Mouse (Mus musculus) embryonic facial prominence, embryonic 10.5 days (tissue): ENCODE results near the gene Smarca2. TPM values are rescaled to one million over a fixed set of nuclear protein-coding genes. Genes with fewer than 3 reads are reported as not detected.
A peak's percentile ranks its signal among the peaks of the same experiment; 100 is the strongest.

ENCODE experiments used
- DNase-seq: peaks from one replicate; pipeline ENCODE4 v3.0.0-alpha.2; 2017; ENCODE audit warnings: low spot score
- H3K27ac ChIP-seq: fragments of 300-500 bp; sonication (generic); replicated peaks from 2 replicates; pipeline ENCODE4 v1.5.1; 2016; ENCODE audit warnings: mild to moderate bottlenecking
- H3K27me3 ChIP-seq: fragments of 300-500 bp; sonication (generic); replicated peaks from 2 replicates; pipeline ENCODE4 v1.6.1; 2016; ENCODE audit warnings: low read depth, mild to moderate bottlenecking; ENCODE audit not compliant: poor library complexity, severe bottlenecking
- H3K36me3 ChIP-seq: fragments of 300-500 bp; sonication (generic); replicated peaks from 2 replicates; pipeline ENCODE4 v1.6.1; 2016; ENCODE audit warnings: mild to moderate bottlenecking, moderate library complexity
- H3K4me1 ChIP-seq: fragments of 300-500 bp; sonication (generic); 2 replicates; pipeline ENCODE4 v1.6.1; 2016
- H3K4me3 ChIP-seq: fragments of 300-500 bp; sonication (generic); 2 replicates; pipeline ENCODE4 v1.5.1; 2016; ENCODE audit warnings: mild to moderate bottlenecking, moderate library complexity
- H3K9me3 ChIP-seq: fragments of 300-500 bp; sonication (generic); 2 replicates; pipeline ENCODE4 v1.6.1; 2016; ENCODE audit warnings: mild to moderate bottlenecking
- WGBS: fragments of 180-500 bp; shearing (Covaris S2); methylation state at CpG from one replicate; pipeline ENCODE4 v1.1.7; 2016; 5-methylcytosine and 5-hydroxymethylcytosine counted together
- polyA plus RNA-seq: library from polyadenylated mRNA; unstranded; fragments of >200 nt; fragmentation: Nextera tagmentation; extraction: Ambion mirVana; gene quantifications from 2 replicates; pipeline ENCODE4 v1.2.1, GENCODE M21; 2016

Gene Smarca2
- polyA plus RNA-seq, 1 experiment from 2014 or later: 49.0 TPM

DNA sequence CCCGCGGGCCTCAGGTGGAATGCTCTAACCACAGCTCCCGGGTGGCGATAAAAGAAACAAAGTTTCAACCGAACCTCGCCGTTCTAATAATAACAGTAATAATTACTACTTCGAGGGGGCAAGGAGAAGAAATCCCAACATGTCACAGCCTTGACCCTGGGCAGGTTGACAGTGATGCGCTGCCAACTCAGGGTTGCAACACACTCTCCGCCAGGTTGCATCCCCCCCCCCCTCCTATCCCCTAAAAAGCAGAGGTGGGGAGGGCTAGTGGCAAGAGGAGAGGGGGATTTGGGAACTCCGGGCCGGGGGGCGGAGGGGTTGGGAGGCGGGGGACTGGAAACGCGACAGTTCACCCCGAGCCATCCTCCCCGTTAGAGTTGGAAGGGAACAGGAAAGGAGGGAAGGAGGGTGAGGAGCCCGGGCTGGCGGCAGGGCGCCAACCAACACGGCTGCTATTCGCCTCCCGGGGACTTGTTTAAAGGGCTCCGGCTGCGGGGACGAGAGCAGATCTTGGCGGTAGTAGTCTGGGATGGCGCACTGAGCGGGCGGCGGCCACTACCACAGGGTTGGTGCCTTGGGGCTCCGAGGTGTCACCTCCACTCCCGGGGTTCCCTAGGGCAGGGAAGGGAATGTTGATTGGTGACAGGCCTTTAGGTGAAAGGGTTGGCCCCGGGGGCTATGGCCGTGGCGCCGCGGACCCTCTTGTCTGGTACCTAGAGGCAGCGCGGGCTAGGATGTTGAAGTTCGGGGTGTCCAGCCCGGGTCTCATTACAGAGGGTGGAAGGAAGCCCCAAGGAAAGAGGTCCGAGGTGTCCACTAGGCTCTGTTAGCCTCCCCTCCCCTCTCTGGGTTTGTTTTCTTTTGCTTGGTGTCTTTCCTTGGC is 829 bp downstream of the Smarca2 start:
- peaks cover 79% of the 10 kb centered on the region for H3K27me3 ChIP-seq
- H3K36me3 ChIP-seq: no peaks in the 10 kb centered on the region
- H3K4me3 ChIP-seq: peak overlapping the region; percentile 79
- H3K27ac ChIP-seq: peak overlapping the region; percentile 35; the same call in 1 of the 2 replicates
- DNase-seq: peak; percentile 70
- no peaks in the 10 kb centered on the region for H3K9me3 ChIP-seq
- WGBS: under 1% methylated on average over 44 of the region's 44 CpGs
- peaks cover 43% of the 10 kb centered on the region for H3K4me1 ChIP-seq

DNA sequence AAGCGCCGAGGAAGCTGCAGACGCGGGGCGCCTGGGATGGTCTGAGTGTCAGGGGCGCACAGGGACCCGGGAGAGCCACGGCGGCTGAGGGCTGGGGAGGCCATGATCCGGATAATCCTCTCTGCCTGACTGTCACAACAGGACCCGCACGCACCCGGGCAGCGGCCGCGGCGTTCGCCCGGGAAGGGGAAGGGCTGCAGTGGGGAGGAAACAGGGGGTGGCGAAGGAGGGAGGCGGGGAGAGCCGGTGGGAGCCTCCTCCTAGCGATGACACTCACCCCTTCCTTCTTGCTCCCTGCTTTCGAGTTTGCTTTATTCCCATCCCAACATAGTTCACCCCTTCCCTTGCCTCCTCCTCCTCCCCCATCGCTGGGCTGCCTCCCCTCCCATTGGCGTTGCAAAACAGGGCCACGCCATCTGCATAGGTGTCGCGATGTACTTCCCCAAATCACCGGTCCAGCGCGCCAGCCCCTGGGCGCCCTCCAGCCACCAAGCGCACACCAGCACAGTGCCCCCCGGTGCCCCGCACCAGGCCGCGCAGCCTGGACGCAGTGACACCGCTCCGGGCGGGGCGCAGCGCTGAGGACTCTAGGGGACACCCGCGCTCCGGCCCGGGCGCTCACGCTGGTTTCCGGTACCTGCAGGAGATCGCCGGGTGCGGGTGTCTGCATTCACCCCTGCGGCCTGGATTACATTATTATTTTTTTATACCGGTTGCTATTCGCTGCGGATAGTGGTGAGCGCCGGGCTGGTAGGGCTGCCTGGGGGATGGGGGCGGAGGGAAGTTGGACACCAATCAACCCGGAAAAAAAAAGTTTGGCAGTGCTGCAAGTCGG is 1.7 kb downstream of the Smarca2 start:
- WGBS: 0% methylated on average over 63 of the region's 63 CpGs
- Histone ChIP-seq H3K9me3 (no peaks in the 10 kb centered on the region), H3K27ac (peak overlapping the region; percentile 76), H3K4me1 (peaks cover 43% of the 10 kb centered on the region), H3K4me3 (peak overlapping the region; percentile 79), H3K36me3 (no peaks in the 10 kb centered on the region), H3K27me3 (peaks cover 74% of the 10 kb centered on the region)
- peak; percentile 69 for DNase-seq

DNA sequence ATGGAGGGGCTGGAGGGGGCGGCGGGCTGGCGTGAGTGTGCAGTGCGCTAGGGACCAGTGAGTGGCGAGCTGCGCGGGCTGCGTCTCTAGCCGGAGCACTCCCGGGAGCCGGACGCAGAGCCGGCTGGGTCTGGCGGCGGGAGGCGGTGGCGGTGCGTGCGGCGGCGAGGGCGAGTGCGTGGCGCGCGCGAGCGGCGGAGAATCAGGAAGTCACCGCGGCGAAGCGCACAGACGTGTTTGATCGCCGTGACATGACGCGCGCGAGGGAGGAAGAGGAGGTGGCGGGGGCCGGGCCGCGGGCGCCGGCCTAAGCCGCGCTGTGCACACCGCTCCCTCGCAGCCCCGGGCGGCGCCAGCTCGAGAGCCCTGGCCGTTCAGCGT is 2.3 kb downstream of the Smarca2 start:
- WGBS: 1% methylated on average over 56 of the region's 56 CpGs
- no peaks in the 10 kb centered on the region for H3K36me3 ChIP-seq
- no peaks in the 10 kb centered on the region for H3K9me3 ChIP-seq
- peak overlapping the region; percentile 79 for H3K4me3 ChIP-seq
- peak; percentile 76 for DNase-seq
- peaks cover 68% of the 10 kb centered on the region for H3K27me3 ChIP-seq
- H3K27ac ChIP-seq: peak overlapping the region; percentile 76
- H3K4me1 ChIP-seq: peaks cover 43% of the 10 kb centered on the region

DNA sequence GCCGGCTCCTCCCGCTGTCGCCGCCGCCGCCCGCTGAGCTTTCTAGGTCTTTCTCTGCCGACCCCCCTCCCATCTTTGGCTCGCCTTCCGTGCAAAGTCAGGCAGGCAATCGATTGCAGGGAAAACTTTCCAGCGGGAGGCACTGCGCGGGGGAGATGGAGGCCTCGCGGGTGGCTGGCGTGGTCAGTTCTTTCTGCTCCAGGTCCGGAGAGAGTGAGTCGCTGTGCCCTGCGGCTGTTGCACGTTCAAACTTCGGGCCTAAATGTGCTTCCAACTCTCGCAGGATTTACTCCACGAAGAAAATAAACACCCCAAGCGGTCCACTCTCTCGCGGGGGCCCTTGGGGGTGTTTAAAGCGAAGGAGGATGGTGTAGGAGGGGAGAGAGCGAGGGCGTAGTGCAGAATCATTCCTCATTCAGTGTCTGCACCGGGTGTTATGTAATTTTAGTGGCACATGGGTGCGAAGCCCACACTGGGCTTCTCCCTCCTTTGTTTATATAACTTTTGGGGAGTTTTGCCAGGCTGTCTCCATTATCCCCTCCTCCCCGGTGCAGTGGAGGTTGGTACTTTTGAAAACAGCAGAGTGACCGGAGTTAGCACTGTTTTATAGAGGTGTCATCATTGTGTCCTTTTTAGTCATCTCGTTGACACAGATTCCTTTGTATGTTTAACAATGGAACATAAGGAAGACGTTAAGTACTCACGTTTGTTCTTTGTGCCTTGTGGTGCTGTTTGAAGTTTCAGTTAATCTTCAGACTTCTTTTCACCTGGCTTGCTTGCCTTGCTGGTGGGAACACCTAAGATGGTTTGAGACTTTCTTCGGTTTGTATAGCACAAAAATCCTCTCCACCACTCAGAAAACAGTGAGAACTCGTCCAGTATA is 2.9 kb downstream of the Smarca2 start:
- Histone ChIP-seq H3K27me3 (peaks cover 61% of the 10 kb centered on the region), H3K9me3 (no peaks in the 10 kb centered on the region), H3K4me3 (peak overlapping the region; percentile 79), H3K4me1 (peaks cover 43% of the 10 kb centered on the region), H3K27ac (peak overlapping the region; percentile 76), H3K36me3 (no peaks in the 10 kb centered on the region)
- DNase-seq: peak; percentile 65
- under 1% methylated on average over 39 of the region's 39 CpGs for WGBS

DNA sequence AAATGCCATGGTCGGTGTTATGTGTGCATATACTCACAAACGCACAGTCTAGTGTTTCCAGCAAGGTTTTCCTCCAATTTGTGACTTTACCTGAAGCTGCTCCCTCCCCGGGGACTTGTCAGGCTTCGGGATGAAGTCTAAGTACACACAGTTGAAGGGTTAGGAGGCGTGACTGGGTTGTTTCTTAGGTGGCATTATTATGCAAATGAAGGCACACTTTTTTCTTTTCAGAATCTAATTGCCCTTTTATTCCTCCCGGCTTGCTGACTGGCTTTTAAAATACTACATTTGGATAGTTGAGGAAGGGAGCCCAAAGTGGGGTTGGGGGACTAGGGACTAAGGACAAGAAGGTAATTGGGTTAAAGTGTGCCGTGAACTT is 3.6 kb downstream of the Smarca2 start:
- peak overlapping the region; percentile 79 for H3K4me3 ChIP-seq
- 4% methylated on average over 7 of the region's 7 CpGs for WGBS
- H3K27me3 ChIP-seq: peaks cover 55% of the 10 kb centered on the region
- H3K27ac ChIP-seq: no peak overlapping the region
- H3K9me3 ChIP-seq: no peaks in the 10 kb centered on the region
- H3K4me1 ChIP-seq: peaks cover 43% of the 10 kb centered on the region
- DNase-seq: no peak
- no peaks in the 10 kb centered on the region for H3K36me3 ChIP-seq

DNA sequence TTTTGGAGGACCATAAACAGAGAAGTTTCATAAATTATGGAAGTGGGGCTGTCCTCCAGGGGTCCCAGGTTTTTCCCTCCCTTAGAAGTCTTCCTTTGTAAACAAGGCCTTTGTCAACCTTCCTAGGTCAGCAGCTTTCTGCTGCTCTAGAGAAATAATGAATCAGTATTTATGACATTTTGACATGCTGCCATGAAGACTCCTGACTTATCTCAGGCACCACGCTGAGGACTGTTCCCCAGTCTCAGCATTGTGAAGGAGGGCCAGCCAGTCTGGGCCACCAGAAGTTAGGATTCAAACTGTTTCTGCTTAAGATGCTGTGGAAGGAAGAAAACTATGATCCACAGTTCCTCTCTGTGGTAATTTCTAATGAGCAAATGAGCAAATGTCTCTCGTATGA is 4.8 kb downstream of the Smarca2 start:
- no peak overlapping the region for H3K27ac ChIP-seq
- no peaks in the 10 kb centered on the region for H3K9me3 ChIP-seq
- no peaks in the 10 kb centered on the region for H3K36me3 ChIP-seq
- peaks cover 49% of the 10 kb centered on the region for H3K27me3 ChIP-seq
- DNase-seq: no peak
- no peak overlapping the region for H3K4me3 ChIP-seq
- H3K4me1 ChIP-seq: peaks cover 34% of the 10 kb centered on the region
- WGBS: 40% methylated on average over 2 of the region's 2 CpGs

DNA sequence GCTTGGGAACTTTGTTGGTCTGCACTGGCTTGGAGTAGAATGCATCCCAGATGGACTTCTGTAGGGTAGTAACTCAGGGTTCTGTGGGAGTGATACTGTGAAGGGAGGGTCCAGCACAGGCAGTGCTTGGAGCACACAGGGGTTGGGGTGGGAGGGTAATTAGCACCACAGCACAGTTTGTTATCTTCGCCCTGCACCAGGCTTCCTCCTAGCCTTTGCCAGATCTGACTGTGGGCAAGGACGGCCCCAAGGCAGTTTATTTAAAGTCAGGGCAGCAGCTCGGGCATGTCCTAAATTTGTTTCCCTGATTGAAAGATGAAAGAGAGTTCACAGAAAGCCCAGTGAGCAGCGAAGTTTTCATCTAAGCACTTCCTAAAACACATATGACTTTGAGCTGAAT is 8.1 kb downstream of the Smarca2 start:
- Histone ChIP-seq H3K27me3 (peaks cover 23% of the 10 kb centered on the region), H3K9me3 (no peaks in the 10 kb centered on the region), H3K36me3 (no peaks in the 10 kb centered on the region), H3K4me3 (no peak overlapping the region), H3K4me1 (peaks cover 7% of the 10 kb centered on the region), H3K27ac (no peak overlapping the region)
- WGBS: 50% methylated on average over 4 of the region's 4 CpGs
- no peak for DNase-seq

DNA sequence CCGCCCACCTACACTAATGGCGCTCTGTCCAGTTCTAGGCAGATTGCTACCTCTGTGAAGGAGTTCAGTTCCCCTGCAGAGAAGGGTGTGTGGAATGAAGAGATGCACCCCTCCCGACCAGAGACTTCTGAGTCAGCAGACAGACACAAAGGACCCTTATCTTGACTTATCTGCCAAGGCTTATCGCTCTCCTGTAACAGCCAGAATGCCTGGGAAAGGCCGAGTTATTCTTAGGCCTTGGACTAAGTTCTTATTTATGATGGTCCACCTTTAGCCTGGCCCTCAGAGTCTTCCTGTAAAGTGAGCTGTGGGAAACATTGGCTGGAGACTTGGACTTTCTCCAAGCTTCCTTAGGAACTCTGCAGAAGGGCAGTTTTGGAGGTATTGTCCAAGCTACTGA is 8.8 kb downstream of the Smarca2 start:
- Histone ChIP-seq H3K4me1 (no peaks in the 10 kb centered on the region), H3K27me3 (peaks cover 16% of the 10 kb centered on the region), H3K27ac (no peak overlapping the region), H3K36me3 (no peaks in the 10 kb centered on the region), H3K4me3 (no peak overlapping the region), H3K9me3 (no peaks in the 10 kb centered on the region)
- 60% methylated on average over 5 of the region's 5 CpGs for WGBS
- DNase-seq: no peak

DNA sequence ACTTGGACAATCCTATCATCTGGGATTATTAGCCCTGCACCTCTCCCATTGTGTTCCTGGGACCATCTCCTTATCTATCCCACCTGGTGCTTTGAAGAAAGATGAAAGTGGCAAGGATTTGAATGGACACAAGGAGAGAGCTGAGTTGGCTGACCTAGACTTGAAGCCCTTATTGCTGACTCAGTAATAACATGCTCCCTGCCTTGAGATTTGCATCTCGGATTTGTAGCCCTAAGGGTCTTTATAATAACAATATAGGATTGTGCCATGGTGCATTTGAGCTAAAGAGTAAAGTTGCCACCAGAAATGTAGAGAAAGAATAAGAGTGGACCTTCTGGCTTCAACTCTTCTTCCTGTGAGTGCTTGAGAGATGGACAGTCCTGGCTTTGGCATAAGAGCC is 11.4 kb downstream of the Smarca2 start:
- DNase-seq: no peak
- no peaks in the 10 kb centered on the region for H3K4me1 ChIP-seq
- no peaks in the 10 kb centered on the region for H3K36me3 ChIP-seq
- H3K4me3 ChIP-seq: no peak overlapping the region
- no peak overlapping the region for H3K27ac ChIP-seq
- H3K9me3 ChIP-seq: no peaks in the 10 kb centered on the region
- H3K27me3 ChIP-seq: no peaks in the 10 kb centered on the region
- 70% methylated on average over 1 of the region's 1 CpGs for WGBS

DNA sequence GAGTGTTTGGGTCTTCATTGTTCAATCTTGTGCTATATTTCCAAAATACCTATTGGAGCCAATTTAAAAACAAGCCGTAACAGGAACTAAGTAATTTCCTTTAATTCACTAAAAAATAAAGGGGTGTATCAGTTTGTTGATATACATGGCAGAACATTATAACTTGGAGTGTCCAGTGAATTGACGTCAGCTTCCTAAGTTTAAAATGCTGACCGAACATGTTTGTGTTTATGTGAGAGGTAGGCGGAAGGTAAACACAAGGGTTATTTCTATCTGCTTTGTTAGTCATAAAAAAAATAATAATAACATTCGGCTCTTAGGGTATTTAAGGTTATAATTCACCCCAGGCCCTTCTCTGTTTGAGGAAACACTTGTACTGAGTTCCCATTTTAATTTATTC is 12.4 kb downstream of the Smarca2 start:
- Histone ChIP-seq H3K27ac (no peak overlapping the region), H3K27me3 (no peaks in the 10 kb centered on the region), H3K9me3 (no peaks in the 10 kb centered on the region), H3K4me1 (no peaks in the 10 kb centered on the region), H3K36me3 (no peaks in the 10 kb centered on the region), H3K4me3 (no peak overlapping the region)
- 91% methylated on average over 5 of the region's 5 CpGs for WGBS
- no peak for DNase-seq

DNA sequence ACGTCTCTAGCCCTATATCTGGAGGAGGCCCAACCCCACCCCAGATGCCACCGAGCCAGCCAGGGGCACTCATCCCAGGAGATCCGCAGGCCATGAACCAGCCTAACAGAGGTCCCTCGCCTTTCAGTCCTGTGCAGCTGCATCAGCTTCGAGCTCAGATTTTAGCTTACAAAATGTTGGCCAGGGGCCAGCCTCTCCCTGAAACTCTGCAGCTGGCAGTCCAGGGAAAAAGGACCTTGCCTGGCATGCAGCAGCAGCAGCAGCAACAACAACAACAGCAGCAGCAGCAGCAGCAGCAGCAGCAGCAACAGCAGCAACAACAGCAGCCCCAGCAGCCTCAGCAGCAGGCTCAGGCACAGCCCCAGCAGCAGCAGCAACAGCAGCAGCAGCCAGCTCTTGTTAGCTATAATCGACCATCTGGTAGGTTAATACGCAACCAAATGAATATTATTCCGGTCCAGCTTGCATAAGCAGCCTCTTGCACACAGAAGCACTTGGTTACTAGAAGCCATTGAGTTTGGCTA is 25.9 kb downstream of the Smarca2 start:
- Histone ChIP-seq H3K9me3 (no peaks in the 10 kb centered on the region), H3K27me3 (no peaks in the 10 kb centered on the region), H3K36me3 (no peaks in the 10 kb centered on the region), H3K4me3 (no peak overlapping the region), H3K27ac (no peak overlapping the region), H3K4me1 (peaks cover 4% of the 10 kb centered on the region; the same call in 1 of the 2 replicates)
- WGBS: 74% methylated on average over 8 of the region's 8 CpGs
- no peak for DNase-seq

DNA sequence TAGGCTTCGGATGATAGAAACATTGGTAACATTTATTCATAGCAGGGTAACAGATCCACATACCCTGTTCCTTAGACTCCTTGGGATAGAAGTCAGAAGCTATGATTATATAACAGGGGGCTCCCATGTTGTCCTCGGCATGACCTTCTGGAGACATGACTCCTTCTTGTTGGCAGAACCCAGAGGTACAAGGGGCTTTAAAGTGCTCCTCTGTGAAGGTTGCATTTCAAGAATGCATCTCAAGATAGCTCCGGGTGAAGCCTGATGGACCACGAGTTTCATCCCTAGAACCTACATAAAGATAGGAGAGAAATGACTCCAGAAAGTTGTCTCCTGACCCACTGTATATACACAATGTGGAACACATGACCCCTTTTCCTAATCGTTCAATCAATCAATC is 27.4 kb downstream of the Smarca2 start:
- DNase-seq: no peak
- no peak overlapping the region for H3K27ac ChIP-seq
- no peaks in the 10 kb centered on the region for H3K27me3 ChIP-seq
- no peak overlapping the region for H3K4me3 ChIP-seq
- WGBS: 83% methylated on average over 5 of the region's 5 CpGs
- H3K4me1 ChIP-seq: peaks cover 4% of the 10 kb centered on the region; the same call in 1 of the 2 replicates
- no peaks in the 10 kb centered on the region for H3K36me3 ChIP-seq
- H3K9me3 ChIP-seq: no peaks in the 10 kb centered on the region
